Mouse (Mus musculus) forebrain, embryonic 13.5 days (tissue): ENCODE measurements around the gene Gm16253. TPM values are rescaled to one million over a fixed set of nuclear protein-coding genes. Genes with fewer than 3 reads are reported as not detected.

Experiments used
- ATAC-seq: fragments of 200-750 bp; cut with Nextera tagmentation; 2 replicates; pipeline ENCODE4 v1.8.0; 2017
- H3K27ac ChIP-seq: fragments of 300-500 bp; sonication (generic); 2 replicates; pipeline ENCODE4 v1.5.1; 2015; ENCODE audit warnings: inconsistent platforms, mild to moderate bottlenecking, moderate library complexity
- H3K27me3 ChIP-seq: fragments of 300-500 bp; sonication (generic); 2 replicates; pipeline ENCODE4 v1.6.1; 2015; ENCODE audit warnings: mild to moderate bottlenecking, inconsistent platforms
- H3K36me3 ChIP-seq: fragments of 300-500 bp; sonication (generic); 2 replicates; pipeline ENCODE4 v1.6.1; 2015; ENCODE audit warnings: mild to moderate bottlenecking, inconsistent platforms; ENCODE audit not compliant: poor library complexity, severe bottlenecking
- H3K4me1 ChIP-seq: fragments of 300-500 bp; sonication (generic); 2 replicates; pipeline ENCODE4 v1.6.1; 2015; ENCODE audit warnings: inconsistent platforms
- H3K4me2 ChIP-seq: fragments of 300-500 bp; sonication (generic); 2 replicates; pipeline ENCODE4 v1.6.1; 2015; ENCODE audit warnings: inconsistent platforms, mild to moderate bottlenecking, moderate library complexity
- H3K4me3 ChIP-seq: fragments of 300-500 bp; sonication (generic); 2 replicates; pipeline ENCODE4 v1.5.1; 2015; ENCODE audit warnings: mild to moderate bottlenecking, inconsistent platforms
- H3K9ac ChIP-seq: fragments of 300-500 bp; sonication (generic); 2 replicates; pipeline ENCODE4 v1.6.1; 2015; ENCODE audit warnings: mild to moderate bottlenecking, inconsistent platforms
- H3K9me3 ChIP-seq: fragments of 300-500 bp; sonication (generic); replicated peaks from 2 replicates; pipeline ENCODE4 v1.6.1; 2016; ENCODE audit warnings: inconsistent platforms
- WGBS: fragments of 180-500 bp; shearing (Covaris S2); methylation state at CpG from one replicate; pipeline ENCODE4 v1.1.7; 2015; 5-methylcytosine and 5-hydroxymethylcytosine counted together
- polyA plus RNA-seq: library from polyadenylated mRNA; unstranded; fragments of >200 nt; fragmentation: Nextera tagmentation; extraction: Ambion mirVana; gene quantifications from 2 replicates; pipeline ENCODE4 v1.2.1, GENCODE M21; 2015

Gene Gm16253
- polyA plus RNA-seq, 1 experiment from 2014 or later = 1.3 TPM

GRCm38 (mm10) chr3:96579239-96579750 lies 2.5 kb downstream of the Gm16253 start:
- Histone ChIP-seq H3K4me3 (no peak overlapping the region), H3K4me1 (peaks cover 19% of the 10 kb centered on the region), H3K27me3 (0 out of 2 replicates have a peak, but pooled peaks cover 4% of the 10 kb centered on the region), H3K36me3 (peaks cover 6% of the 10 kb centered on the region), H3K9ac (no peak overlapping the region), H3K4me2 (no peak overlapping the region), H3K27ac (no peak overlapping the region), H3K9me3 (no peaks in the 10 kb centered on the region)
- no peak for ATAC-seq
- 70% methylated on average over 4 of the region's 4 CpGs for WGBS

- 12% methylated on average over 16 of the region's 16 CpGs for WGBS
- H3K4me3 ChIP-seq = peak overlapping the region; percentile 30
- peak; percentile 84 for ATAC-seq
- peak overlapping the region; percentile 60 for H3K9ac ChIP-seq
- peaks cover 6% of the 10 kb centered on the region for H3K36me3 ChIP-seq
- H3K9me3 ChIP-seq = no peaks in the 10 kb centered on the region
- H3K27ac ChIP-seq = no peak overlapping the region
- H3K4me2 ChIP-seq = peak overlapping the region; percentile 59
- H3K4me1 ChIP-seq = peaks cover 19% of the 10 kb centered on the region
- 0 out of 2 replicates have a peak, but pooled peaks cover 4% of the 10 kb centered on the region for H3K27me3 ChIP-seq
These were observed 3.2 kb downstream of the Gm16253 start for GRCm38 (mm10) chr3:96579885-96580454.

- H3K27me3 ChIP-seq = 0 out of 2 replicates have a peak, but pooled peaks cover 4% of the 10 kb centered on the region
- no peak overlapping the region for H3K27ac ChIP-seq
- H3K36me3 ChIP-seq = peaks cover 6% of the 10 kb centered on the region
- H3K9ac ChIP-seq = no peak overlapping the region
- H3K4me3 ChIP-seq = no peak overlapping the region
- ATAC-seq = no peak
- 45% methylated on average over 6 of the region's 6 CpGs for WGBS
- no peak overlapping the region for H3K4me2 ChIP-seq
- no peaks in the 10 kb centered on the region for H3K9me3 ChIP-seq
- H3K4me1 ChIP-seq = peaks cover 18% of the 10 kb centered on the region
These were observed 4.4 kb downstream of the Gm16253 start for GRCm38 (mm10) chr3:96581141-96581540.

GRCm38 (mm10) chr3:96581771-96582515 lies 5.2 kb downstream of the Gm16253 start:
- Histone ChIP-seq H3K4me2 (no peak overlapping the region), H3K9me3 (no peaks in the 10 kb centered on the region), H3K36me3 (peaks cover 6% of the 10 kb centered on the region), H3K4me3 (no peak overlapping the region), H3K4me1 (peaks cover 10% of the 10 kb centered on the region), H3K27ac (no peak overlapping the region), H3K9ac (0 out of 2 replicates have a peak overlapping the region, but pooled peaks have one; percentile 12), H3K27me3 (0 out of 2 replicates have a peak, but pooled peaks cover 4% of the 10 kb centered on the region)
- ATAC-seq = no peak
- 82% methylated on average over 16 of the region's 16 CpGs for WGBS

GRCm38 (mm10) chr3:96583386-96583785 lies 6.6 kb downstream of the Gm16253 start:
- H3K4me3 ChIP-seq = no peak overlapping the region
- no peaks in the 10 kb centered on the region for H3K9me3 ChIP-seq
- no peak overlapping the region for H3K27ac ChIP-seq
- peaks cover 4% of the 10 kb centered on the region for H3K4me1 ChIP-seq
- H3K4me2 ChIP-seq = no peak overlapping the region
- ATAC-seq = no peak
- H3K27me3 ChIP-seq = 0 out of 2 replicates have a peak, but pooled peaks cover 4% of the 10 kb centered on the region
- H3K36me3 ChIP-seq = peaks cover 6% of the 10 kb centered on the region
- no peak overlapping the region for H3K9ac ChIP-seq
- 95% methylated on average over 5 of the region's 5 CpGs for WGBS

- peaks cover 19% of the 10 kb centered on the region for H3K4me1 ChIP-seq
- 0 out of 2 replicates have a peak, but pooled peaks cover 4% of the 10 kb centered on the region for H3K36me3 ChIP-seq
- no peak for ATAC-seq
- no peak overlapping the region for H3K4me2 ChIP-seq
- peaks cover 6% of the 10 kb centered on the region; the same call in 1 of the 2 replicates for H3K27me3 ChIP-seq
- no peaks in the 10 kb centered on the region for H3K9me3 ChIP-seq
- H3K9ac ChIP-seq = no peak overlapping the region
- 79% methylated on average over 4 of the region's 4 CpGs for WGBS
- no peak overlapping the region for H3K4me3 ChIP-seq
- H3K27ac ChIP-seq = no peak overlapping the region
These were observed 13.9 kb downstream of the Gm16253 start for GRCm38 (mm10) chr3:96590657-96591056.

GRCm38 (mm10) chr3:96593374-96593773 lies 16.6 kb downstream of the Gm16253 start:
- Histone ChIP-seq H3K9me3 (no peaks in the 10 kb centered on the region), H3K36me3 (0 out of 2 replicates have a peak, but pooled peaks cover 4% of the 10 kb centered on the region), H3K4me1 (peaks cover 46% of the 10 kb centered on the region), H3K4me2 (peak overlapping the region; percentile 88), H3K27ac (peak overlapping the region; percentile 80; the same call in 1 of the 2 replicates), H3K4me3 (peak overlapping the region; percentile 63), H3K9ac (peak overlapping the region; percentile 70), H3K27me3 (peaks cover 13% of the 10 kb centered on the region; the same call in 1 of the 2 replicates)
- under 1% methylated on average over 10 of the region's 10 CpGs for WGBS
- ATAC-seq = no peak

- H3K27ac ChIP-seq = peak within 1 kb of the TSS; percentile 80
- H3K4me2 ChIP-seq = peak within 1 kb of the TSS; percentile 88
- no peaks in the 10 kb centered on the region for H3K9me3 ChIP-seq
- H3K9ac ChIP-seq = peak within 1 kb of the TSS; percentile 70
- peaks cover 13% of the 10 kb centered on the region; the same call in 1 of the 2 replicates for H3K27me3 ChIP-seq
- 0 out of 2 replicates have a peak, but pooled peaks cover 4% of the 10 kb centered on the region for H3K36me3 ChIP-seq
- H3K4me1 ChIP-seq = peaks cover 52% of the 10 kb centered on the region
- peak; percentile 92 for ATAC-seq
- under 1% methylated on average over 38 of the region's 38 CpGs for WGBS
- H3K4me3 ChIP-seq = peak within 1 kb of the TSS; percentile 63
These were observed 17.2 kb downstream of the Gm16253 start, which contains the start of gene Polr3gl for GRCm38 (mm10) chr3:96593790-96594560. TSS of gene Polr3gl (minus strand) at chr3:96594181.

- Histone ChIP-seq H3K27ac (no peak overlapping the region), H3K9me3 (no peaks in the 10 kb centered on the region), H3K36me3 (0 out of 2 replicates have a peak, but pooled peaks cover 4% of the 10 kb centered on the region), H3K4me2 (no peak overlapping the region), H3K4me1 (peaks cover 56% of the 10 kb centered on the region), H3K9ac (no peak overlapping the region), H3K27me3 (peaks cover 13% of the 10 kb centered on the region; the same call in 1 of the 2 replicates), H3K4me3 (no peak overlapping the region)
- WGBS = 84% methylated on average over 5 of the region's 5 CpGs
- no peak for ATAC-seq
These were observed 18.1 kb downstream of the Gm16253 start for GRCm38 (mm10) chr3:96594851-96595250.

GRCm38 (mm10) chr3:96595661-96596060 lies 18.9 kb downstream of the Gm16253 start:
- Histone ChIP-seq H3K27ac (peak overlapping the region; percentile 59), H3K9me3 (no peaks in the 10 kb centered on the region), H3K4me2 (peak overlapping the region; percentile 90), H3K4me1 (peaks cover 64% of the 10 kb centered on the region), H3K9ac (peak overlapping the region; percentile 74; the same call in 1 of the 2 replicates), H3K27me3 (peaks cover 13% of the 10 kb centered on the region; the same call in 1 of the 2 replicates), H3K36me3 (no peaks in the 10 kb centered on the region), H3K4me3 (peak overlapping the region; percentile 47; the same call in 1 of the 2 replicates)
- WGBS = 22% methylated on average over 6 of the region's 6 CpGs
- no peak for ATAC-seq

- Histone ChIP-seq H3K4me3 (peak within 1 kb of the TSS; percentile 47), H3K27me3 (peaks cover 13% of the 10 kb centered on the region; the same call in 1 of the 2 replicates), H3K9me3 (no peaks in the 10 kb centered on the region), H3K27ac (peak within 1 kb of the TSS; percentile 59), H3K4me2 (peak within 1 kb of the TSS; percentile 90), H3K9ac (peak within 1 kb of the TSS; percentile 74), H3K4me1 (peaks cover 65% of the 10 kb centered on the region), H3K36me3 (no peaks in the 10 kb centered on the region)
- ATAC-seq = no peak
- WGBS = 2% methylated on average over 18 of the region's 23 CpGs
These were observed 19.5 kb downstream of the Gm16253 start, which contains the start of gene Ankrd34a for GRCm38 (mm10) chr3:96596228-96596707. TSS of gene Ankrd34a (plus strand) at chr3:96596636.
